Mouse (Mus musculus) forebrain, embryonic 10.5 days (tissue): ENCODE measurements around the gene Tmtc3. TPM values are rescaled to one million over a fixed set of nuclear protein-coding genes. Genes with fewer than 3 reads are reported as not detected.
"Not testable (repeated sequence)": the region's sequence is repeated elsewhere in the genome, so short reads cannot be mapped to it uniquely, and the experiment has no call there.

ENCODE experiments used
- DNase-seq: peaks from one replicate; pipeline ENCODE4 v3.0.0-alpha.2; 2017; ENCODE audit warnings: low spot score; ENCODE audit errors: extremely low spot score
- H3K27ac ChIP-seq: fragments of 300-500 bp; sonication (generic); 2 replicates; pipeline ENCODE4 v1.5.1; 2016; ENCODE audit warnings: mild to moderate bottlenecking
- H3K27me3 ChIP-seq: fragments of 300-500 bp; sonication (generic); 2 replicates; pipeline ENCODE4 v1.6.1; 2016; ENCODE audit warnings: mild to moderate bottlenecking; ENCODE audit not compliant: poor library complexity, severe bottlenecking
- H3K36me3 ChIP-seq: fragments of 300-500 bp; sonication (generic); replicated peaks from 2 replicates; pipeline ENCODE4 v1.6.1; 2016; ENCODE audit warnings: mild to moderate bottlenecking, moderate library complexity
- H3K4me1 ChIP-seq: fragments of 300-500 bp; sonication (generic); 2 replicates; pipeline ENCODE4 v1.6.1; 2016
- H3K4me3 ChIP-seq: fragments of 300-500 bp; sonication (generic); 2 replicates; pipeline ENCODE4 v1.5.1; 2016; ENCODE audit warnings: mild to moderate bottlenecking, moderate library complexity
- H3K9me3 ChIP-seq: fragments of 300-500 bp; sonication (generic); 2 replicates; pipeline ENCODE4 v1.6.1; 2016; ENCODE audit warnings: mild to moderate bottlenecking, moderate library complexity
- WGBS: fragments of 180-500 bp; shearing (Covaris S2); methylation state at CpG from one replicate; pipeline ENCODE4 v1.1.7; 2016; 5-methylcytosine and 5-hydroxymethylcytosine counted together
- polyA plus RNA-seq: library from polyadenylated mRNA; unstranded; fragments of >200 nt; fragmentation: Nextera tagmentation; extraction: Ambion mirVana; gene quantifications from 2 replicates; pipeline ENCODE4 v1.2.1, GENCODE M21; 2016

Tmtc3 gene
- polyA plus RNA-seq, 1 experiment from 2014 or later = 20.6 TPM

DNA sequence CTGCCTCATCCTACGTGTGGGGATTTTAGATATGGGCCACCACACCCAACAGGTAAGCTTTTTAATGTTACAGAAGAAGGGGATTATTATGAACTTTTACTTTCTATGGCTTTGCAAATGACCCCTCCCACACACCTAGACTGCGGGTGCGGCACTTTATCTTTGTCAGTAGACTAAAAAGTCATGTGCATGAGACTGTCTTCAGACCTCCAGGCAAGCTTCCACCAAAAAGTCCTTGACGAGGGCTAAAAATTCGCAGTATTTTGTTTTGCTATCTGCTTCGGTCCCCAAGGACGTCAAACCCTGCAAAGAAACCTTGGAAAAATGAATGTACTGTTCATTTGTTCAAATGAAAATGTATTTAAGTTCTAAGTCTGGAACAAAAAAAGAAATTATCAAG lies 71.6 kb downstream of the Tmtc3 start:
- Histone ChIP-seq H3K36me3 (no peaks in the 10 kb centered on the region), H3K4me3 (no peak overlapping the region), H3K27ac (no peak overlapping the region), H3K27me3 (no peaks in the 10 kb centered on the region), H3K9me3 (no peaks in the 10 kb centered on the region), H3K4me1 (no peaks in the 10 kb centered on the region)
- no peak for DNase-seq
- 94% methylated on average over 7 of the region's 7 CpGs for WGBS

DNA sequence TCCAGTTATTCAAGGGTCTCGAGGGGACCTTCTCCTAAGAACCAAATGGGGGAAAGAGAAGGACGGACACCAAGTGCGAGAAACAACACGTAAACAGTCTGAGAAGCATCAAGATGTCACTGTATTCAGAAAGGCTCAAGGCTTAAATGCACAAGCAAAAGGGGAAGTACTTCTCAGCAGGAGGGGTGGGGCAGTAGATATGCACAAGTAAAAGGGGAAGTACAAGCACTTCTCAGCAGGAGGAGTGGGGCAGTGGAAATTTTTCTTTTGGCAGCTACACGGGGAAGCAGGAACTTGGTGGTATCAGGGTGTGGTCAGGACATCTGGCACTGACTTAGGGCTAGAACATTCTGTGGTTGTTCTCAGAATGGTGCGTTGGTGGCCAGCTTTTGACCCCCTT lies 84.8 kb downstream of the Tmtc3 start:
- H3K4me1 ChIP-seq, H3K27ac ChIP-seq, DNase-seq, H3K36me3 ChIP-seq, H3K27me3 ChIP-seq, H3K4me3 ChIP-seq, H3K9me3 ChIP-seq: not testable (repeated sequence)
- WGBS = 88% methylated on average over 6 of the region's 6 CpGs

Other genes with a start within 250 kb of the Tmtc3 start
- not detected in 2 replicates for gene Gm4301, start 151.7 kb downstream of the Tmtc3 start, polyA plus RNA-seq
- gene Gm4302, start 146.5 kb downstream of the Tmtc3 start, polyA plus RNA-seq = not detected in 2 replicates
- not detected in 2 replicates for gene Gm4303, start 141.4 kb downstream of the Tmtc3 start, polyA plus RNA-seq
- not detected in 2 replicates for gene Gm4305, start 136.3 kb downstream of the Tmtc3 start, polyA plus RNA-seq
- gene Gm4307, start 126.0 kb downstream of the Tmtc3 start, polyA plus RNA-seq = not detected in 2 replicates
- gene Gm4312, start 104.8 kb downstream of the Tmtc3 start, polyA plus RNA-seq = not detected in 2 replicates
- gene Cep290, start 208 bp upstream of the Tmtc3 start, polyA plus RNA-seq = 5.8 and 7.1 TPM in 2 replicates
- 10.4 and 11.8 TPM in 2 replicates for gene 4930430F08Rik, start 103.1 kb upstream of the Tmtc3 start, polyA plus RNA-seq
- not detected in 2 replicates for gene 1700017N19Rik, start 103.1 kb upstream of the Tmtc3 start, polyA plus RNA-seq